Mouse (Mus musculus) CD8-positive naive resting alpha-beta T cell, adult 57 days (primary cell): ENCODE measurements around the gene Triap1. TPM values are rescaled to one million over a fixed set of nuclear protein-coding genes. Genes with fewer than 3 reads are reported as not detected.

Experiments
- total RNA-seq: library from RNA; stranded (reverse); gene quantifications from one replicate; pipeline ENCODE4 v1.2.4, GENCODE M21; 2023

Gene Triap1
- total RNA-seq = 14.6 TPM

DNA sequence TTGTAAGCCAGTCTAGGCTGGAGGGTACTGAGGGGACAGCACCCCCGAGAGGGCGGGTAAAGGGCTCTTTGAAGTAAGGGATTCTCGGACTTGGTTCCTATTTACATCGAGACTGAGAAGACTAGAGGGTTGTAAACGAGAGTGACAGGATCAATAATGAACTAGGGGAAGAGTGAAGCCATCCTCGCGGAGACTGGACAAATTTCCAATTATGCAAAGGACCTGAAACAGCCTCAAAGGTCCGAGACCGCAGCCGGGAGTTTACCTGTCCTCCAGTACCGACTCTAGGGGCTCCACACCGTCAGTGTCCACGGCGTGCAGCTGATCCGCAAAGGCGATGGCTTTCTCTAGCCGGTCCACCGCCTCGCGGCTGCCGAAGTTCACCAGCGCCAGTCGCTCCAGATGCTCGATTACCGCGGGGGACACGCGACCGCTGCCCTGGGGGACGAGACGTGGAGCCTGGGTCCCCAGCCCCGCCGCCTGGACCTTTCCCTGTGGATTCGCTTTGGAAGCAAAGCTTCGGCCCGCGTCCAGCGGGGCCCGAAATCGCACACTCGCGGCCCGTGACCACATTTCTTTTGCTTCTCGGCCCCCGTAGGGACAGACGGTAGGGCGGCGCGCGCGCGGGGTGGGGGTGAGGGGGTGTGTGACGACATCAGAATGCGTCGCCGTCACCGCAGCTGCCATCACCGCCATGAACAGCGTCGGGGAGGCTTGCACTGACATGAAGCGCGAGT lies at the start of gene Triap1, which contains the start of gene Gatc:
Triap1 (plus strand) TSS at position 649 of the 737 bp plus-strand sequence.
Gatc (minus strand) TSS at position 602 of the 737 bp plus-strand sequence.

GRCm38 (mm10) chr5:115300792-115301614 lies 40.0 kb upstream of the Triap1 start, which contains the start of gene Dynll1:
Dynll1 (minus strand) TSS chr5:115300999.

DNA sequence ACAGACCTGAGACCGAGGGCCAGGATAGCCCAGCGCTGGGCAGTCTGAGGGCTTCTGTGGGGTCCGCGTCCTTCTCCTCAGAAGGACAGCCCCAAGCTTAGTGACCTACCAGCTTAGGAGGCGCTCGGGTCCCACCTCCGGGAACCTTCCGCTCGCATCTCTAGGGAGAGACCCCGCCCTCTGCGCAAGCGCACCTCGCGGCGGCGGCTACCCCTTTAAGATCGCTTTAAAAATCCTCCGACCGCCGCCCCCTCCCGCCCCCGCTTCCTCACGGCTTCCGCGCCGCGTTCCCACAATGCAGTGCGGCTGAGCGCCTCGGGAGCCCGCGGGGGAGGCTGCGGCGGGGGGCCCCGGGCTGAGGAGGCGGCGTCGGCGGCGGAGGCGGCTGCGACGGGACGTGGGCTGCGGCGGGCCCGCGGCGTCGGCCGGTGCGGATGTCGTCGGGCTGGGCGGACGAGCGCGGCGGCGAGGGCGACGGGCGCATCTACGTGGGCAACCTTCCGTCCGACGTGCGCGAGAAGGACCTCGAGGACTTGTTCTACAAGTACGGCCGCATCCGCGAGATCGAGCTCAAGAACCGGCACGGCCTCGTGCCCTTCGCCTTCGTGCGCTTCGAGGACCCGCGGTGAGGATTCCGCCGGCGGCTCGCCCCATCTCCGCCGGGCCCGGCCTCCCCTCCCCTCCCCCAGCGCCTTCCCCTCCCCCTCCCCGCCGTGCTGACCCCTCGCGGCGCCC lies 14.0 kb upstream of the Triap1 start, which contains the start of gene Srsf9:
Srsf9 (plus strand) TSS at position 303 of the 735 bp plus-strand sequence.

DNA sequence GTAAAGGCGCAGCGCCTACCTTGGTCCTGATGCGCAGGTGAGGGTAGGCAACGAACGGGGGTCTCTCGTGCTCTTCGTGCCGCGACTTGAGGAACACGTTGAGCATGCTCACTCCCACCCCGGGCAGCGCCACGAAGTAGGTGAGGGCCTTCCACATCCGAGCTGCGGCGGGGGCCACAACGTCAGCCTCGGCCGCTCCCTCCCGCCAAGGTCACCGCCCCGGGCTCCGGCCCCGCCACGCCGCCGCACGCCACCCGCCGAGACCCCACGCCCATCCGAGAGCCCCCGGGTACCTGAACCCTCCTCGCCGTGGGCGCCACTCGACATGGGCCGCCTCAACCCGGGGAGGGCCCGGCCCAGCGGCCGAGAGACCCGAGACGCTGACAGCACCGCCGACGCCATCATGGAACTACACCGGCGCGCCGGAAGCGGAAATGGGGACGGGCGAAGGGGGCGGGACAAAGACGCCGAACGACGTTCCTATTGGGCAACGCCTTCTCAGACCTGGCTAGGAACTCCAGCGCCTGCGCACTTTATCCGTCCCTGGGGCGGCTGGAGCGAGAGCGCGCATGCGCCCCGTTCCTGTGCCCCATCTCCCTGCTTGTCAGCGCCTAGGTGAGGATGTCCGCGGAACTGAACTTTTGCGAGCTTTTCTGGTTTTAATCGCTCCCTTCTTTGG lies 7.7 kb downstream of the Triap1 start, which contains the start of gene Cox6a1:
Cox6a1 (minus strand) TSS at position 436 of the 679 bp plus-strand sequence.

Other genes starting within 250 kb of the Triap1 start
- not detected for gene Gm10401, start 242.9 kb upstream of the Triap1 start, total RNA-seq
- gene Acads, start 221.9 kb upstream of the Triap1 start, total RNA-seq = 32.1 TPM
- gene Unc119b, start 206.2 kb upstream of the Triap1 start, total RNA-seq = 24.4 TPM
- gene Mlec, start 183.0 kb upstream of the Triap1 start, total RNA-seq = 60.0 TPM
- gene Cabp1, start 146.8 kb upstream of the Triap1 start, total RNA-seq = not detected
- gene Pop5, start 105.4 kb upstream of the Triap1 start, total RNA-seq = 44.8 TPM
- gene Rnf10, start 68.3 kb upstream of the Triap1 start, total RNA-seq = 172 TPM
- gene Coq5, start 61.6 kb upstream of the Triap1 start, total RNA-seq = 22.0 TPM
- gene Dynll1, start 40.2 kb upstream of the Triap1 start, total RNA-seq = 224 TPM
- gene Srsf9, start 14.0 kb upstream of the Triap1 start, total RNA-seq = 35.6 TPM
- 3.8 TPM for gene Gatc, start within 50 bp of the Triap1 start, total RNA-seq
- gene Cox6a1, start 7.8 kb downstream of the Triap1 start, total RNA-seq = 203 TPM
- not detected for gene Msi1, start 88.4 kb downstream of the Triap1 start, total RNA-seq
- gene Pla2g1b, start 125.0 kb downstream of the Triap1 start, total RNA-seq = not detected
- 12.0 TPM for gene Sirt4, start 143.5 kb downstream of the Triap1 start, total RNA-seq
- gene Pxn, start 165.5 kb downstream of the Triap1 start, total RNA-seq = 56.7 TPM
- gene Rplp0, start 218.2 kb downstream of the Triap1 start, total RNA-seq = 2,874 TPM
- gene Gcn1l1, start 224.0 kb downstream of the Triap1 start, total RNA-seq = 114 TPM